Mouse (Mus musculus) G1E (cell line): Measurements from ENCODE around the gene Pnp2.

Experiments
- CTCF ChIP-seq: IDR thresholded peaks from 2 replicates; pipeline ENCODE4 v1.5.1; 2012; ENCODE audit warnings: low read depth, low read length, inconsistent platforms, mixed read lengths
- POLR2AphosphoS5 ChIP-seq: IDR thresholded peaks from 2 replicates; pipeline ENCODE4 v1.6.1; 2012; ENCODE audit warnings: low read depth, low read length, inconsistent platforms; ENCODE audit not compliant: insufficient replicate concordance

DNA sequence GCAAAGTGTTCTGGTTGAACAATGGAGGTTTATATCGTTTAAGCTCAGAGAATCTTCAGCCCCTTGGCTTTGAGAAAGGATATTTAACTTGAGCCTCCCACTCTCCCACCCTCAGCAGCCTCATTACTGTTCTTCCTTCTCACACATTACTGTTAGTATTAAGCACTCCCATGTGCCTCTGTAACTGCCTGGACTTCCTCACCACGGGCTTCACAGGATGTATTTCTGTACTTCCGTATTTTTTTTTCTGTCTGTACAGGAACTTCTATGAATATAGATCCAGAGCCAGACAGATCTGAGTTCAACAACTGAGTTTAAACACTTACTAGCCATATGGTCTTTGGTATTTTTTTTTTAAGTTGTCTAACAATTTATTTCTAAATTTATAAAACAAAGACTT is 41.3 kb downstream of the Pnp2 start:
- TF ChIP-seq CTCF = no peak
- TF ChIP-seq POLR2AphosphoS5 = no peak
